Mouse (Mus musculus): Measurements from ENCODE around the gene Ift74.

GRCm38 (mm10) chr4:94620077-94620476, 5.8 kb downstream of the Ift74 start:
- no peak for TF ChIP-seq CTCF (IDR thresholded peaks at IDR 0.05; ENCODE audit: low read depth, low read length)
- no peak for TF ChIP-seq POLR2A (IDR thresholded peaks at IDR 0.05; ENCODE audit: extremely low read depth, insufficient read depth, low read length)

Measured in liver, adult 2 months (tissue).